Mouse (Mus musculus) ES-E14 (cell line): ENCODE measurements at regions not wholly inside any gene's neighbourhood (a gene's known extent, or its start where the extent isn't known, plus 50 kb on each side); places are given as distances from the start of the nearest gene placed in this dataset.

Experiments
- HCFC1 ChIP-seq: IDR thresholded peaks from 2 replicates; pipeline ENCODE4 v1.6.1; 2012; ENCODE audit warnings: low read length, inconsistent platforms, borderline replicate concordance; ENCODE audit not compliant: insufficient read depth
- MAFK ChIP-seq: IDR thresholded peaks from 2 replicates; pipeline ENCODE4 v1.6.1; 2014; ENCODE audit warnings: mild to moderate bottlenecking, low read depth, low read length, inconsistent platforms; ENCODE audit not compliant: insufficient read depth

GRCm38 (mm10) chr10:93372281-93372680 lies 61.3 kb upstream of the Elk3 start:
- TF ChIP-seq HCFC1 (no peak), MAFK (no peak)
